Mouse (Mus musculus): ENCODE data around the gene Polr1d. TPM values are rescaled to one million over a fixed set of nuclear protein-coding genes. Genes with fewer than 3 reads are reported as not detected.

Gene Polr1d
- polyA plus RNA-seq, 1 experiment: 223 TPM

DNA sequence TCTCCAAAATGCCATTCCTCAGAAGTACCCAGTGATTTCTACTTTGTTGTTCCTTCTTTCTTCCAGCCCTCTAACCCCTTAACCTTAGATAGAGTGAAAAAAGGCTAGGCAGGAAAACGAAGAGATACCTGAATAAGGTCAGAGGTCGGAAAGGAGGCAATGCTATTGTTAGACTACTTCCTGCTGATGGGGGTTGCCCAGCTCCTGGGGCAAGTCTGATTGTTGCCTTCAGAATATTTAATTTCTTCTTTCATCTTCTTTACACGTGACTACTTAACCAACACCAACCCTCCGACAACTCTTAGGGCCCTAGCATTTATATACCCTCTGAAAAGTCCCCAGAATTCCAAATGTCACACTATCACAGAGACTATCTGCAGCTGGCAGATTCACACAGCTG, 10.7 kb upstream of the Polr1d start:
- Histone ChIP-seq H3K4me1 (ENCODE audit: control insufficient read depth, insufficient read depth, insufficient read length, low read length) (peaks cover 32% of the 10 kb centered on the region), H3K4me3 (ENCODE audit: insufficient read depth, low read depth, low read length) (no peak overlapping the region), H3K27ac (replicated peaks; ENCODE audit: low read depth, low read length) (0 out of 2 replicates have a peak overlapping the region, but pooled peaks have one; percentile 16)

DNA sequence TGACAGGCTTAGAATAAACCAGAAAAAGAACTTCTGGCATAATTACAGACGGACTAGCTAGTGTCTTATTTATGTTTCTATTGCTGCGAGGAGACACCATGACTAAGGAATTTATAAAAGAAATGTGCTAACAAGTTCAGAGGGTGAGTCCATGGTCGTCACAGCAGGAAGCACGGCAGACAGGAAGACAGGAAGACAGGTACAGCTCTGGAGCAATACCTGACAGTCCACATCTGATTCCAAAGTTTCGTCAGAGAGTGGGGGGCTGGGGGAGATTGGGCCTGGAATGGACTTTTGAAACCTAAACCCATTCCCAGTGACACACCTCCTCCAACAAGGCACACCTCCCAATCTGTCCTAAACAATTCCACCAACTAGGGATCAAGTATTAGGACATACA, 9.9 kb upstream of the Polr1d start:
- Histone ChIP-seq H3K4me3 (ENCODE audit: insufficient read depth, low read depth, low read length) (no peak overlapping the region), H3K4me1 (ENCODE audit: control insufficient read depth, insufficient read depth, insufficient read length, low read length) (peaks cover 38% of the 10 kb centered on the region)

DNA sequence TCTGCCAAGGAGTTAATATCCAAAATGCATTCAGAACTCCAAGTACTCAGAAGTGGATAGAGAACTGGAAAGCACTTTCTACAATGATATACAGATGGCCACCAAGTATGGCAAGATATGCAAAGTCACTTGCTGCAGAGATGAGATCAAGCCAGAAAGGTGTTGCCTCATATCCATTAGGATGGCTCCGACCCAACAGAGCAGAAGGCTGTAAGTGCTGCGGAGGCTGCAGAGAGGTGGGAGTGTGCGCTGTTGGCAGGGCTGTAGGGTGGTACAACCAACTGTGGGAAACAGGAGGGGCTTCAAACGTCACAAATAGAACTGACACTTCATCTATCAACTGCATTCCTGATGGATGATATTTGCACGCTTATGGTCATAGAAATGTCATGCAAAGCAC, 8.0 kb upstream of the Polr1d start:
- Histone ChIP-seq H3K4me1 (ENCODE audit: control insufficient read depth, insufficient read depth, insufficient read length, low read length) (peaks cover 52% of the 10 kb centered on the region), H3K27ac (replicated peaks; ENCODE audit: low read depth, low read length) (peak overlapping the region; percentile 31; the same call in 1 of the 2 replicates), H3K4me3 (ENCODE audit: insufficient read depth, low read depth, low read length) (no peak overlapping the region)

More for the DNA sequence above, 9.9 kb upstream of the Polr1d start:
- 0 out of 2 replicates have a peak overlapping the region, but pooled peaks have one; percentile 3 for H3K27ac ChIP-seq (replicated peaks; ENCODE audit: low read depth, low read length)

DNA sequence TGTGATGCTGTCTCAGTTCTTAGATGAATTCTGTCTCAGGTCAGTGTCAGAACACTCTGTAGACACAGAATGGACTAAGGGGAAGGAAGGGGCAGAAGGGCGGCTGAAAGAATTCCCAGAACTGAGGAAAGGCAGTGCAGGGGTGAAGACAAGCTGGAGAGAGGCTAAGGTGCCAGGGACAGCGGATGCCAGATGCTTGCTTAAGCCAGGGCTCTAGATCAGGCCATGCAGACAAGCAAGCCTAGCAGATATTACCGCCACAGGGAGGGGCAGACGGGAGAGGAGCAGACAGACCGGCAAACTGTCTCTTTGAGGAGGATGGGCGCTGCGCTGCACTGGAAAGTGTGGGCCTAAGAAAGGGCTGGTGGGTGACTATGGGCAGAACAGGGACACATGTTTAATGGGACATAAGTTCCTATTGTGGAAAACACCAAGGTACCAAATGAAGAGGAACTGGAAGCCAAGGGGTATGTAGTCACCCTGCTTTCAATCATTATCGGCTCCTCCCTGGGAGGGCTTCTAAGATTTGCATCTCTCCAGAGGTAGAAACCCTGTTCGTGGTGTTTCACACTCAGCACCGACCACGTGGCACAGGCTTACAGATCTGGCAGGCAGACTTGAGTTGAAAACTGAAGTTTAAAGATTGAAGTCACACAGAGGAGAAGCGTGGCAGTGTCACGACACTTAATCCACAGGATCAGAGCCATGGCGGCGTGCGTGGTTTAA, 5.9 kb upstream of the Polr1d start:
- peak overlapping the region; percentile 47 for H3K27ac ChIP-seq (replicated peaks; ENCODE audit: low read depth, low read length)
- no peak overlapping the region for H3K4me3 ChIP-seq (ENCODE audit: insufficient read depth, low read depth, low read length)
- H3K4me1 ChIP-seq (ENCODE audit: control insufficient read depth, insufficient read depth, insufficient read length, low read length): peaks cover 48% of the 10 kb centered on the region

DNA sequence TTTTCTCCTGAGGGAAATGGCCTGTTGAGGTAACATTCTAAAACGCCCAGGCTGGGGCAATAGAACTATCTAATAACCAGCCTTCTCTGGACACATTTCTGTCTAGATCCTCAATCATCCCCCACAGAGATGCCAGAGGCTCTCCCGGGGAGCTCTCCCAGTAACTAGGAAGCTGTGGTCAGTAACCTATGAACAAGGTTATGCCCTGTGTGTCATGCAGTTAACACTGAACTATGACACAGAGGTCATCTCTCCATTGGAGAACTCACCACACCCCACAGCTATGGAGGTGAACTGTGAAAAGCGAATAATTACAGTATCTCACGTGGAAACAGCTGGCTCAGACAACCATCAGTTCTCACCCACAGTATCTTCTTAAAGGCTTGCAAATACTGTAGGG, 5.0 kb upstream of the Polr1d start:
- H3K4me3 ChIP-seq (ENCODE audit: insufficient read depth, low read depth, low read length): no peak overlapping the region
- peak overlapping the region; percentile 76 for H3K27ac ChIP-seq (replicated peaks; ENCODE audit: low read depth, low read length)
- peaks cover 48% of the 10 kb centered on the region for H3K4me1 ChIP-seq (ENCODE audit: control insufficient read depth, insufficient read depth, insufficient read length, low read length)

DNA sequence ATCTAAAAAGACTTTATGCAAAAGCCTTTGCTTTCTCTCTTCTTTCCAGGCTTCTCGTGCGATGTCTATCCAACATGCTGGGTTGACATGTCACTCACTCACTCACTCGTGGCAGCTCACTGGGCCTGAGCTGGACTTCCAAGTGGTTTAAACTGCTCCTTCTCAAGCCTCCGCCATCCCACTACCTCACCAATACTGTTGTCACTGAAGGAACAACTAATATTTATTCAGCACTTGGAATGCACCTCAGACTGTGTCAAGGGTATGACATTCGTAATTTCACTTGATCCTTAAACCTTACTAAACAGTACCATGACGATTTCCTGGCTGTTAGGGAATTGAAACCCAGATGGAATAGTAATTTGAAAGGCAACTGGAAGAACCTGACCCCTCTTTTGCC, 3.0 kb upstream of the Polr1d start:
- H3K4me1 ChIP-seq (ENCODE audit: control insufficient read depth, insufficient read depth, insufficient read length, low read length): peaks cover 38% of the 10 kb centered on the region
- 0 out of 2 replicates have a peak overlapping the region, but pooled peaks have one; percentile 78 for H3K4me3 ChIP-seq (ENCODE audit: insufficient read depth, low read depth, low read length)
- peak overlapping the region; percentile 91 for H3K27ac ChIP-seq (replicated peaks; ENCODE audit: low read depth, low read length)

DNA sequence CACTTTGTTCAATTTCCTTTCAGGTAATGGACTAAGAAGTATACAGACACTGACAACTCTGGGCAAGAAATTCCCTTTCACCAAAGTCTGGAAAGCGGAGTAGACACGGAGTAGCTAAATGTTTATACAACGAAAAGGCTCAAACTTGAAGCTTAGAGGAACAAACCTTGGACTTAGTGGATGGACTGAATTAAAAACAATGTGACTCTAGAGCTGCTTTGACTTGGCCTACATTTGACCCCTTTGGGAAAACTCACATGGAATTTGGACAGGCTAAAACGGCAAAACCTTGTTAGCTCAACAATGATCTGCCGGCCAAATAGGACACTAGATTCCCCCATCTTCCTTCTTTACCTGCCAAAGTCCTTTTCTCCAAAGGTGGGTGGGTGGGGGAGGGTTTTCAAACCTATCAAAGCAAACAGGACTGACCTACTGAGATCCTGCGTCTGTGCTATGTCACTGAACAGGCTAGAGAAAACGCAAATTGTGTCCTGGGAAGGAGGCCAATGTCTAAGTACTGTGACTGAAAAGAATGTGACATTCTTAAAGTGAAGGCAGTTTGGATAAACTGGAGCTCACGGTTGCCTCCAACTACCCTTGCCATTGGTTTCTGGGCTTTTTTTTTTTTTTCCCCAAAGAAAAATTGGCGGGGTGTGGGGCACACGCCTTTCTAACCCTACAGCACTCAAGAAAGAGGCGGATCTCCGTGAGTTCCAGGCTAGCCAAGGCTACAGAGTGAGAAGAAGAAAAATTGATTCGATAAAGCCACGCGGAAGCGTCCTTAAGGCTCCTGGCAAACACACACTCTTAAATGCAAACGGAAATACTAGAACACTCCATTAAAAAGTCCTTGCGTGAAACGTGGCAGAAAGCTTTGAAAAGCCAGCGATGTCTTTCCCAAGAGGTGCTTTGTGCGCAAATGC, 1.5 kb upstream of the Polr1d start:
- Histone ChIP-seq H3K27ac (replicated peaks; ENCODE audit: low read depth, low read length) (peak overlapping the region; percentile 91), H3K4me3 (ENCODE audit: insufficient read depth, low read depth, low read length) (peak overlapping the region; percentile 78), H3K4me1 (ENCODE audit: control insufficient read depth, insufficient read depth, insufficient read length, low read length) (peaks cover 30% of the 10 kb centered on the region)

DNA sequence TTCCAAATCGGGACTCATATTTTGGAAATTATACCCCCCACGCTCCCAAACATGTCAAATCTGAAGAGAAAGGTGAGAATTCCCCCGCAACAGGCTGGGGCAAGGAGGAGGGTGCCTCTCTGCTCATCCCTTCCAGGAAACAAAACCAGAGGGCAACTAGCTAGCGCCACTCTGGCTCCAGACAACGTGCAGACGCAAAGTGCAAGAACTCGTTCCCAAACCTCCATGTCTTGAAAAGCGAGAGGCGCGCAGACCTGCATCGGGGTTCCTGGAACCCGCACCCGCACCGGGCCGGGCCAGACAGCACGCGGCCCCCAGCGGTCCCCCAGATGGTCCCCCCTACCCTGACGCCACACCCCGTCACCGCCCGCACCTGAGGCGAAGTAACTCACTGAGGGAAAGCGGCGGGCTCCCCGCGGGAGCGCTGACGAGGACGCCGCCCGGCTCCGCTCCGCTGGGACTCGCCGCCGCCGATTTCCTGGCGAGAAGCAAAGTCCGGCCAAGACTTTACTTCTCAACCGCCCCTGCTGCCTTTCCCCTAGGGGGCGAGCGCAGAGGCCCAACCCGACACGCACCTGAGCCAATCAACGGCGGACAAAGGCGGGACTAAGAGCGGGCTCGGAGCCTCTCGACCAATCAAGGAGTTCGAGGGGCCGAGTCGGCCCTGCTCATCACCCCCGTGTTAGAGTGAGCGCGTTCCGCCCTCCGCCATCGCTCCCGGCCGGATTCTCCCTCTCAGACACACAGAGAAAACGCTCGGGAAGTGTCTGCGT, 638 bp upstream of the Polr1d start, which contains the start of gene Lnx2:
Gene Lnx2, minus strand, starts transcription at position 561 of the 773 bp plus-strand sequence.
- H3K4me1 ChIP-seq (ENCODE audit: control insufficient read depth, insufficient read depth, insufficient read length, low read length): peaks cover 26% of the 10 kb centered on the region
- peak within 1 kb of the TSS; percentile 78 for H3K4me3 ChIP-seq (ENCODE audit: insufficient read depth, low read depth, low read length)
- H3K27ac ChIP-seq (replicated peaks; ENCODE audit: low read depth, low read length): peak within 1 kb of the TSS; percentile 91

DNA sequence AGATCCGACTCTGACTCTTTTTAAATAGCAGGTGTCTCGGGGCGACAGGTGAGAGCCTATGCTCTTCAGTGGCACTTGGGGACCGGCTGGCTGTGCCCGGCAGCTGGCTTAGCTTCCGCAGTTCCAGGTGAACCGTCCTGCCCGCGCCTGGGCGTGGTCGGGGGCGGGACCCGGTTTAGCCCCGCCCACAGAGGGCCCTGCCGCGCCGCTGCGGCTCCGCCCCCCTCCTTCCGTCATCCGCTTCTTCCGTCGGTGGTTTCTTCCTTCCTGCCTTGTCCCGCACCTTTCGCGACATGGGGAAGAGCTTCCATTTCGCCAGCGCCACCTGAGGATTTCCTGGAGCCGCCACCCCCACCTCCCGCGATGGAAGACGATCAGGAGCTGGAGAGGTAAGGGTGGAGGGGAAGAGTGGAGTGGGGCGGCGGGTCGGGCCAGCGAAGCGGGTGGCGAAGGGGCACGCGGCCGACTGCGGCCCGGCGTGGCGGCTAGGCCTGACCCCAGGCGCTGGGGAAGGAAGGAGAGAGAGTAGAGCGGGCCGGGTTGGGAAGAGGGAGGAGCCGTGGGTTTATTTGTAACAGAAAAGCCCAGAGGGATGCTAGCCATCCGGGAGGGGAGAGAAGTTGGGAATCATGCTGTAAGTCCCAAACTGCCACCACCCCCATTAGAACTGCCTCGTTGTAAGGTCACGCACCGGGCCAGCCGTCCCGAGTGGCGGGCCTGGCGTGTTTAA, 620 bp downstream of the Polr1d start:
- H3K4me3 ChIP-seq (ENCODE audit: insufficient read depth, low read depth, low read length): peak overlapping the region; percentile 68

DNA sequence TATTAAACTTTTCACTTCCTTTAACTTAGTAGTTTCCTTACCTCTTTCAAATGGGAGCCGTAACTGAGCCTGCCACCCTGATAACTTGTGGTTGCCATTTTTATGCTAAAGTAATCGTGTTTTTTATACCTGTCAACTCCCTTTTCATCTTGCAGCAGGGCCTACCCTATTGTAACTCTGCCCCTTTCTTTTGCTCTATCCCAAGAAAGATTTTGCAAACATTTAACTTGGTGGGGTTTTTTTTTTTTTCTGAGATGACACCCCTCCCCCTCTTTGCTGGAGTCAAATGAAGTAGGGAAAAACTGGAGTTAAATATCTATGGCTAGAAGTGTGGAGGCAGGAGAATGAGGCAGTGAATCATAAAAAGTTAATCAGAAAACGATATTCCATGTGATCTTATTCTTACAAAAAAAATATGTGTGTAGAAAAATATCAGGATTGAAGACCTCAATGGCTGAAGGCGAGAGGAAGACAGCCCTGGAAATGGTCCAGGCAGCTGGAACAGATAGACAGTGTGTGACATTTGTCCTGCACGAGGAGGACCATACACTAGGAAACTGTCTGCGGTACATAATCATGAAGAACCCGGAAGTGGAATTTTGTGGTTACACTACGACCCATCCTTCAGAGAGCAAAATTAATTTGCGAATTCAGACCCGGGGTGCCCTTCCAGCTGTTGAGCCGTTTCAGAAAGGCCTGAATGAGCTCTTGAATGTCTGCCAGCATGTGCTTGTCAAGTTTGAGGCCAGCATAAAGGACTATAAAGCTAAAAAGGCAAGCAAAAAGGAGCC, 1.5 kb downstream of the Polr1d start:
- H3K4me1 ChIP-seq (ENCODE audit: control insufficient read depth, insufficient read depth, insufficient read length, low read length): peaks cover 13% of the 10 kb centered on the region
- H3K4me3 ChIP-seq (ENCODE audit: insufficient read depth, low read depth, low read length): peak overlapping the region; percentile 68
- H3K27ac ChIP-seq (replicated peaks; ENCODE audit: low read depth, low read length): peak overlapping the region; percentile 77; the same call in 1 of the 2 replicates

More for the DNA sequence above, 620 bp downstream of the Polr1d start:
- Histone ChIP-seq H3K27ac (replicated peaks; ENCODE audit: low read depth, low read length) (peak overlapping the region; percentile 77), H3K4me1 (ENCODE audit: control insufficient read depth, insufficient read depth, insufficient read length, low read length) (peaks cover 19% of the 10 kb centered on the region)

DNA sequence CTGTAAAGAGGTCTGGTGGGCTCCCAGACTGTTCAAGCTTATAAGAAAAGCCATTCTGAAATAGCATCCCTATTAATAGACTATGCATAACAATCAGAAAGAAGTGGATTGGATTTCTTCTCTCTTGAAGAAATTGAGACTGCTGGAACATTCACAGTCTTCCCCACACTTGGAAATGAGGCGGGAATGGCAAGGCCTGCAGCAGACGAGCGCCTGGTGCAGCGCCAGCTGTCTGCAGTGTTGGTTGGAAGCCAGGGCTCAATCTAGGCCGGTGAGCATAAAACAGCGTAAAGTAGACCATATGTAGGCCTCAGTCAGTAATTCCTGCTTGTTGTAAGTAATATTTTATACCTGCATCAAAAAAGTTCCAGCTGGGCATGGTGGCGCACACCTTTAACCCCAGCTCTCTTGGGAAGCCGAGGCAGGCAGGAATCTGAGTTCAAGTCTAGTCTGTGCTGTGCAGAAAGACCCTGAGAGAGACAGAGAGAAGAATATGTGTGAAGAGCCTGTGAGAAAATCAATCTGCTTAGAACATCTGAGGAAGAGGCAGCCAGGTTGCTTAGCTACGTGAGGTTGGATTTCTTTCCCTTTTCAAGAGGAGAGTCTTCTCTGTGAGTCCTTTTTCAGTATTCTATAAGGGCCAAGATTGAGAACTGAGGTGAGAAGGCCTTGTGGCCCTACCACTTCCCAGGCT, 8.5 kb downstream of the Polr1d start:
- Histone ChIP-seq H3K4me1 (ENCODE audit: control insufficient read depth, insufficient read depth, insufficient read length, low read length) (peaks cover 12% of the 10 kb centered on the region; the same call in 1 of the 2 replicates), H3K4me3 (ENCODE audit: insufficient read depth, low read depth, low read length) (no peak overlapping the region), H3K27ac (replicated peaks; ENCODE audit: low read depth, low read length) (no peak overlapping the region)

DNA sequence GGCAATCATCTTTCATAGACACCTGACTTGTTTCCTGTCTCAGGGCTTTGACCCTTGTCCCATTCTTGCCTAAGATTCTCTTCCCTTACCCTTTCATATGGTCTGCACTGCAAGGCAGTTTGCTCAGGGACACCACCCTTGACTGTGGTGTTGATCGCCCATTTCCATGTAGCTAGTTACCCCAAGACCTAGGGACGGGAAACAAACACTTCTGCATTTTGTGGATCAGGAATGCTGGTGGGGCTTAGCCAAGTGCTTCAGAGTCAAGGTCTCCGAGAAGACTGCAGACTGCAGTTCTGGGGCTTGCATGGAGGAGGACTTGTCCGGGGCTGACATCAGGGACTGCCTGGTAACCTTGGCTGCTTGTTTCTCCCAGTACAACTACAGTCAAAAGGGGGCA, 10.0 kb downstream of the Polr1d start:
- Histone ChIP-seq H3K4me3 (ENCODE audit: insufficient read depth, low read depth, low read length) (no peak overlapping the region), H3K27ac (replicated peaks; ENCODE audit: low read depth, low read length) (no peak overlapping the region), H3K4me1 (ENCODE audit: control insufficient read depth, insufficient read depth, insufficient read length, low read length) (peaks cover 14% of the 10 kb centered on the region)

DNA sequence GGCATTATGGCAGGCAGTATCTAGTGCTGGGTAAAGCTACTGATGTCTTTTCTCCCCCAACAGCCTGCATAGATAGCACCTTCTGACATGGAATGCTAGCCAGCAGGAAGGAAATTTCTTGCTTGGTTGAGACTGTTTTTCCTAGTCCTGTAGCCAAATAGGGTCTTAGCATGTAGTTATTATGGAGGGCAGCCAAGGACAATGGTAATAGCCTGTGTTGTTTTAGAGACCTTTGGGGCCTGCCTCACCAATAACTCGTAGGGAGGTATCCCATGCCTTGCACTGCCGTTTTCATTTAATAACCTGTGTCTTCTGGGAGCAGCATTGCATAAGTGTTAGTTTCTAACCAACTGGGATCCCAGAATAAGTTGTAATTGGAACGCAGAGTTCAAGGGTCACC, 13.0 kb downstream of the Polr1d start:
- H3K4me1 ChIP-seq (ENCODE audit: control insufficient read depth, insufficient read depth, insufficient read length, low read length): peaks cover 14% of the 10 kb centered on the region
- no peak overlapping the region for H3K27ac ChIP-seq (replicated peaks; ENCODE audit: low read depth, low read length)
- no peak overlapping the region for H3K4me3 ChIP-seq (ENCODE audit: insufficient read depth, low read depth, low read length)

Data from brown adipose tissue, adult 24 weeks (tissue).